Mouse (Mus musculus): ENCODE results near the gene Selenoh.

Gene Selenoh

DNA sequence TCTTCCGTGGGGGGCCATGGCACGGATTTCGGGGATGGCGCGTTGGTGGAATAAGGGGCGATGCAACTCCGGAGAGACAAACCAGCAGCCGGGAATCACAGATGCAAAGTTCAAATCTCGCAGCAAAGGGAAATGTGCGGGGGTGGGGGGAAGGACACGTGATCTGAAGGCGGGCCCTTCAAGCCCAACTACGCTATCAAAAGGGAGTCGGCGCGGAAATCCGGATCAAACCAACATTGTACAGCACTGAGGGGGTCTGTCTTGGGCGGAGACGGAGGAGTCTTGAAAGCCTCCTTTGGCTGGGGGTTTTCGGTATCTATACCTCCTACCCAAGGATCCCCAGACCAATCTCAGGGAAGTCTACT lies at the start of gene Selenoh:
TSS of gene Selenoh (minus strand) at position 202 of the 365 bp plus-strand sequence.
- DNase-seq (ENCODE audit: low spot score): peak; percentile 66

GRCm38 (mm10) chr2:84717357-84717756 lies 46.8 kb upstream of the Selenoh start:
- DNase-seq (ENCODE audit: low spot score): no peak

DNA sequence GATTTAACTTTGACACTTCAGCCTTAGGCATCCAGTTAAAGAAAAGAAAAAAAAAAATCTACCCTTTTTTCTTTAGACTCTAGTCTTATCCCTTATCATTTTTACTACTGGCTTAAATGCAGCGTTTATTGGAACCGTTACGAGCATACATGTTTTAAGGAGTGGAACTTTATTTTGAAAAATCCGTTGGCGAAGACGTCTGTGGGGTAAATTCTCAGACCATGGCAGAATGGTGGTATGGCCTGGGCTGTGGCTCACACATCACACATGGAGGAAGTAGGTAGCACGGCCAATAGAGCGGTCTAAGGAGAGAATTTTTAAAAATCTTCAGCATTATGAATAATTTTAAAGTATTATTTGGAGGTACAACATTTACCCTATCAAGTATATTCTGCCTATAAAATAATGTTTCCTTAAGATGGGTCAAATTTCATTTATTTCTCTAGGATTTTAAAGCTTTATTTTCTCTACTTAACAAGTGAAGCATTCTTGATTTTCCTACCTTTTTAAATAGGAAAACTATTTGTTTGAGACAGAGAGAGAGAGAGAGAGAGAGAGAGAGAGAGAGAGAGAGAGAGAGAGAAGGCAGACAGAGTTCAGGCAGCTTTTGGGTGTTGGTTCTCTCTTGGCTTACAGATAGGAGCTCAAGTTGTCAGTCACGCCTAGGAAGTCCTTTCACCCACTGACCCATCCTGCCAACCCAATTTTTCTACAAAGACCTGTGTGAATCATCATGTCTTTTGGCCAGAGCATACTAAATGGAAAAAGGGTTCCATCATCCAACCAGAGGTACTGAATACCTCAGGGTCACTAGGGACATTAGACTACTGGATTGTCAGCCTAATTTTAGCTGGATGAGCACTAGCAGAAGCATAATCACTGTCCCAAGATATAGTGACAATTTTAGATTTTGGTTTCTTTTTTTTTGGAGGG lies 46.1 kb upstream of the Selenoh start:
- no peak for DNase-seq (ENCODE audit: low spot score)

DNA sequence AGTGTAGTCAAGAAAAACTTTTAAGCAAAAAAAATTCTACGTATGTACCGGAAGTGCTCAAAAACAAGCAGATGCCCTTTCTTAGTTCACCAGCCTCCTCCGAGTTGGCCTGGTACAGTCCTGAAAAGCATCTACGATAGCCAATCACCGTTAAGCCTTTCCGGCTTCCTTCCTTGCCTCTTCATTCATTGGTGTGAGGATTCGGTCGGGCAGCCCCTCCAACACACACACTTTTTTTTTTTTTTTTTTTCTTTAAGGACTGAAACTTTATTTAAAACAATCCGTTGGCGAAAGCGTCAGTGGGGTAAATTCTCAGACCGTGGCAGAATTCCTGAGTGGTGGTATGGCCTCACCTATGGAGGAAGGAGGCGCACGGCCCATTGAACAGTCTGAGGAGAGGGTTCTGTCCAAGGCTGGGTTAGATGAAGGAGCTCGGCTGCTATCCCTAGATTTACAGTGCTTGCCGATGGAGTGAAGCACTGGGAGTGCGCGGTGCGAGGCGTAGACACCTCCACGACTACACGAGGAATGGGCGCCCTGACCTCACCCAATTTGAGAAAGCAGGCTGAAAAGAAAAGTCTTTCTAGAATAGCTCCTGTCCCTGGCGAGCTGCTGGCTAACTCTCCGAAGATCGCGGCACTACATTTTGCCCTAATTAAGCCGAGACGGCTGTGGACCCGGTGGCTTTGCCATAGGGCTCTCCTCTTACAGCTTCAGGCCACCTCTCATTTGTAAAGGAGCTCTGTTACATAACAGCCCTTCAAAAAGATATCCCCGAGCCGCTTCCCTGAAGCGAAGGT lies 45.2 kb upstream of the Selenoh start:
- DNase-seq (ENCODE audit: low spot score): peak; percentile 89

DNA sequence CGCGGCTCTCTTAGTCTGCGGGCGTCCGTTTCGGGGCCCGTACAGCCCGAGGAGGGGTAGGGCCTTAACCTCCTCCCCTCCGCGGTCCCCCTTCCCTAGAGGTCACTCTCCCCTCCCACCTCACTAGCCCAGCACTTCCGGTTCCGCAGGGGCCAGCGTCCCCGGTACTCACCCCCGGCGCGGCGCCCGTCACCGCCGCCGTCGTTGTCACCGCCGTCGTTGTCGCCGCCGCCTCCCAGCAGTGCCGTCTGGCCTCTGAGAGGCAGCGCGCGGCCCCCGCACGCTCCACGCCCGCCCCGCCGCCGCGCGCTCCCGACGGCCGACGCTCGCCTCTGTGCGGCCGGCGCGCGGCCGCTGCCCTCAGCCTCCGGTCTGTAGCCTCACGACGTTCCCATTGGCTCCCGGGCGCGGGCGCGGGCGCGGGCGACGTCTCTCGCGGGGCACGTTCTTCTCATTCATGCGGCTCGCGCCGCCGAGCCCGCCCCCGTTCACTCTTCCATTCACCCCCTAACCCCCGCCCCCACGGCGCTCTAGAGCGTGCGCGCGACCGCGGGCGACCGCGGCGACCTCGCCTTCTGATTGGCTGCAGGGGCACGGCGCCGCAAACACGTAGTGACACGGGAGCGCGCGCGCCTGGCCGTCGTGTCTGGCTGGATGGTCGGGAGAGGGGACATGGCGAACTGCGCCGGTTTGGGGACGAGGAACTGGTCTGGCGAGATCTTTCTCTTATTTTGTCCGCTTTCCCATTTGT lies 44.4 kb upstream of the Selenoh start, which contains the start of gene Zdhhc5:
TSS of gene Zdhhc5 (minus strand) at position 370 of the 751 bp plus-strand sequence.
- peak; percentile 97 for DNase-seq (ENCODE audit: low spot score)

DNA sequence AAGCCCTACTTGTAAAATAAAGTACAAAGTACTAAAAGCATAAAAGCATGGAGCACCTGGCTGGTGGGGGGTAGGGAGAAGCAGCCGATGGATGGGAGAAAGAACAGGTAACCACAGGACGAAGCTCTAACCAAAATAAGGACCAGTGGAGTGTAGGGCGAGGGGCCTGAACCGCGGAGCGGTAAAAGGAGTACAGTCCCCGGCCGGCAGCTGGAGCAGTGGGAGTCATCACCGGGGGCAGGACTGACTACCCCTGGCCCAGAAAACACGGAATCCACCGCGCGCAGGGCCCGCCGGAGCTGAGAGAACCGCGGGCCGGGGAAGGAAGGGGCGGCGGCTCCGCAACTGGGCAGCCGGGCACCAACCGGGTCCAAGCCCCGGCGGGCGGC lies 43.8 kb upstream of the Selenoh start:
- no peak for DNase-seq (ENCODE audit: low spot score)

DNA sequence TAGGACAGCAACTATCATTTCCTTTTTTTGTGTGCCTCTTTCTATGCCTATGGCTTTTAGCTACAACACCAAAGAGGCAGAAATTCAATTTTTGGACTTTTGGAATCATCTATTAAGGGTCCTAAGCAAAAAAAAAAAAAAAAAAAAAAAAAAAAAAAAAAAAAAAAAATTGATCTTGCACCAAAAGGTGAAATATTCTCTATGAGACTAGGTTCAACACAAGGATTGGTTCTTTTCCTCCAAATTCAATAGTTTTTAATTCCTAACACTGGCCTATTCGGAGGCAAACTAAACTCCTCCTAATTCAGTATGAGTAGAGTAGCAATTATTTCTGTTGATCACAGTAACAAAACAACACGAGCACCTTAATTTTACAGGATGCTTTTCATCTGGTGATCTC lies 41.3 kb upstream of the Selenoh start:
- no peak for DNase-seq (ENCODE audit: low spot score)

DNA sequence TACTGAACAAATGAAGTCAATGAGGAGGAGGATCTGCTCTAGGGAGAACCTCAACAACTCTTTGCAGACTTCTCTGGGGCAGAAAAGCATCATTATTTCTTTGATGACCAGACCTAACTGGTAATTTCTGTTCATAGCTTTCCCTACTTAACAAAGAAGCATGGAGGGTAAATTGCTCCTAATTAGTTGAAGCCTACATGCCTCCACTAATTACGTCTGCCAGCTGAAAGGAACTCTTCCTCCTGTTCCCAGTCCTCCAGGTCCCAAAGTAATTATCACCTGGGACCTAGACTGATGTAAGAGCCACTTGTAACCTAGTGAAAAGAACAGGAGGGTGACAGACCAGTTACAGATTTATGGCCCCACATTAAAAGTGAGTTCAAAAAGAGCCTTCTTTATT lies 37.0 kb upstream of the Selenoh start:
- DNase-seq (ENCODE audit: low spot score): no peak

DNA sequence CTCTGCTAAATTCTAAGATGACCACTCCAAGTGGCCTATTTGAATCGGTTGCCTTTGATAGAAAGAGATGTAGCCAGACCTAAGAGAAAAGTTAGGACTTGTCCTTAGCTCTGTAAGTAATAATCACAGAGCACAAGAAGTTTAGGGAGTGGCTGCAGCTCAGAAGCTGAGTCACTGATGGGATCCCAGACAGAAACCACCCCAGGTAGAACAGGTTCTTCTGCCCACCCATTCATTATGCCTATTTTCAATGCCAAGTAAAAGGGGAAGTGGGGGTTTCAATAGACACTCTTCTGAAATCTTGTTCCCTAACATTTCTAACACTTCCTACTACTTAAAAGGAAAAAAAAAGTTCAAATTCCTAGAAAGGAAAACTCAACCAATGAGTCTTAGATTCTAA lies 34.7 kb upstream of the Selenoh start:
- no peak for DNase-seq (ENCODE audit: low spot score)

- DNase-seq (ENCODE audit: low spot score): no peak
Observed at GRCm38 (mm10) chr2:84704329-84704728, 33.8 kb upstream of the Selenoh start.

DNA sequence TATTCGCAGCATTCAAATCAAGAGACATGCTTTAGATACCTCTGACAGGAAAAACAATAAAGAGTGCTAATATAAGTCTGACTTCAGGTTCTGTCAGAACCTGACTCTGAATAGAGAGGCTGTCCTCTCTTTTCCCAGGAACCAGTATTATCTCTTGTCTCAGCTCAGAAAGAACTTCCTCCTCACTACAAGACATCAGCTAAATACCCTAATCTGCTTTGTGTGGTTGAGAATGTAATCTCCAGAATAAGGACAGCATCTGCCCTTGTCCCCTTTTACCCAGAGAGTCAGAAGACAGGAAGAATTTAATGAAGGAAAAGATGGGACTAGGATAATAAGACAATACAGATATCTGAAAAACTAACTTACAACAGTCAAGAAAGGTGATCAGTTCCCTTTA lies 32.9 kb upstream of the Selenoh start:
- DNase-seq (ENCODE audit: low spot score): no peak

GRCm38 (mm10) chr2:84695007-84695695 lies 24.6 kb upstream of the Selenoh start:
- no peak for DNase-seq (ENCODE audit: low spot score)

DNA sequence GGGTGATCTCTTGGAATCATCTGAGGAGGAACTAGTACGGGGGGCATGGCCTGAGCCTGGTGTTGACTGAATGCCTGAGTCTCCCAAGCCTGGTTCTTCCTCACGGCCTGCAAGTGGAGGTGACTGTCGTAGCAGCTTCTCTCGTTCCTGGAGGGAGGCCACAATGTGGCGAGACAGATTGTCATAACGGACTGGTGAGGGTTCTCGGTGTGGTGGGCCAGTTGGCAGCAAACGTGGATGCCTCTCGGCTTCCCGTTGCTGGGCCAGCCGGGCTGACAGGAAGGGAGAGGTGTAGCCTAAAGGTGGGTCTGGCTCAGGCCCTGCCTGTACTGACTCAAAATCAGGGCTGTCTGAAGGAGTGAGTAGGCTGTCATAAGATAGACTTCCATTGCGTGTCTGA lies 19.5 kb upstream of the Selenoh start:
- no peak for DNase-seq (ENCODE audit: low spot score)

GRCm38 (mm10) chr2:84688080-84688844 lies 17.7 kb upstream of the Selenoh start:
- no peak for DNase-seq (ENCODE audit: low spot score)

GRCm38 (mm10) chr2:84682605-84683183 lies 12.1 kb upstream of the Selenoh start:
- DNase-seq (ENCODE audit: low spot score): no peak

DNA sequence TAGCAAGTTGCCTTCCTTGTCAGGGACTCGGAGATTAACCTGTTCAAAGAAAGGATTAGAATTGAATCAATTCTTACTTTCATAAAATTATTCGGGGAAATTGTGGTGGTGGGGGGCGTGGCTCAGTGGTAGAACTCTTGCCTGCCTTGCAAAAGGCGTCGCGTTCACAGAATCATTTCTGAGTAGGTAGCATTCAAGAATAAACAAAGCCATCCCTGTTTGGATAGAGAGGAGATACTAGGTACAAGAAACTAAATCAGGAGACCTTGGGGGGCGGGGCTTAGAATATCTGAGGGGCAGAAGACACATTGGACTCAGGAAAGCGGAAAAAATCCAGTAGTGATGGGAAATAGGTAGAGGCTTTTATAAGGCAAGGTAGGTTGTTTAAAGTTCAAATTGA lies 8.4 kb upstream of the Selenoh start, which contains the start of gene Tmx2:
TSS of gene Tmx2 (minus strand) at position 125 of the 400 bp plus-strand sequence.
- no peak for DNase-seq (ENCODE audit: low spot score)

DNA sequence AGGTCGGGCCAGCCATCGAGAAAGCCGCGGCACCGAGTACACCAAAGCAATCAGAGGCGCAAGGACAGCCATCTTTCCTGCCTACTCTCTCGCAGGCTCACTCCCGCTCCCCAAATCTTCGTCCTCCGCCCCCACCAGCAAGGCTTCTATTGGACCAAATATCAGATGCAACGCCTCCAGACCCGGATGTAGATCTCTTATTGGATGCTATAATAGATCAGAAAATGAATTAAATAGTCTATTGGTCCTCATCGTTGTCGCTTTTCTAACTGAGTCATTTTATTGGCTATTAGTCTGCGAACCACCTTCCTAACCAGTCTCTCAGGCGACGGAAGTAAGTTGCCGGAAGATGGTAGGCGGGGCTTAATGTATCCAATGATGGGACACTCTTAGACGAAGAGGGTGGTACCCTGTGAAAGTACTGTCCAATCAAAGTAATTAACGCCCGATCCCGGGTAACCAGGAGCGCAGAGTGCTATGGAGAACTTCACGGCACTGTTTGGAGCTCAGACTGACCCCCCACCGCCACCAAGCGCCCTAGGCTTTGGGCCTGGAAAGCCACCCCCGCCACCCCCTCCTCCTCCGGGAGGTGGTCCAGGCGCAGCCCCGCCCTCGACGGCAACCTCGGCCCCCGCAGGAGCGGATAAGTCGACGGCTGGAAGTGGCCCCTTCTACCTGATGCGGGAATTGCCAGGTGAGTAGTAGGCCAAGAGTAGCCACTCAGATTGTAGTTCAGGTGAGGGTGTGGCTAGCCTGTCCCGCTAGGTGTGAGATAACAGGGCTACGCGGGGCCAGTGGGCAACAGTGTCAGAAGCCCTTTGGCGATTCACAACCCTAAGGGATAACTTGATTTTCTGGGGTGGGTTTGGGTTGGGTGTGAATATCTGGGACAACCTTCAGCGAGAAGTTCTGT lies 7.7 kb upstream of the Selenoh start, which contains the start of the genes Gm28635 and Med19:
TSS of gene Gm28635 (minus strand) at position 74 of the 913 bp plus-strand sequence.
TSS of gene Med19 (plus strand) at position 435 of the 913 bp plus-strand sequence.
- DNase-seq (ENCODE audit: low spot score): peak; percentile 93

GRCm38 (mm10) chr2:84677270-84677967 lies 6.8 kb upstream of the Selenoh start:
- DNase-seq (ENCODE audit: low spot score): no peak

Measured in ovary, adult 18-20 months (tissue).